Mouse (Mus musculus) thymus, adult 2 months (tissue): ENCODE results near the gene Ppm1n.

Experiments
- CTCF ChIP-seq: fragments of 200-500 bp; IDR thresholded peaks from 2 replicates; pipeline ENCODE4 v1.5.1; 2012; ENCODE audit warnings: mild to moderate bottlenecking, control low read depth, low read length, moderate library complexity, borderline replicate concordance; ENCODE audit not compliant: control insufficient read depth, poor library complexity, insufficient read depth; ENCODE audit errors: extremely low read depth
- POLR2A ChIP-seq: fragments of 200-500 bp; IDR thresholded peaks from 2 replicates; pipeline ENCODE4 v1.6.1; 2012; ENCODE audit warnings: mild to moderate bottlenecking, low read length, control low read depth, moderate library complexity; ENCODE audit not compliant: control insufficient read depth, poor library complexity, insufficient read depth; ENCODE audit errors: extremely low read depth

DNA sequence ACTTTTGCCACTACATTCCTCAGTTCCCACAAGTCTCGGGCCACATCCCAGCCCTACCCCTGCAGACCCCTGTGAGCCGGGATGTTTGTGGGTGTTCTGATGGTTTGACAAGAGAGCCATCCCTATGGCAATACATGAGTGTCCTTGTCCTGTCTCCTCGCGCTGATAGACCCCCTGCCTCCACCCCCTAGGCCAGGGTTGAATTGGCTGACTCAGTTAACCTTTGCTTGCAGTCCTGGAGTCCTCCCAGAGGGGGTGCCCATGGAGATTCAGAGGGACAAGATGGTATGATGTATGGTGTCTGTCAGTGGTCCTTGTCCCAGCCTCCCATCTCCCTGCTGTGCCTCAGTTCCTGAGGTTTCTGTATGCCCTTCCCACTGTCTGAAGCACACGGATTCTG, 34.2 kb upstream of the Ppm1n start:
- TF ChIP-seq POLR2A (no peak), CTCF (no peak)
